Mouse (Mus musculus) forebrain, embryonic 13.5 days (tissue): ENCODE measurements around the gene Pfkfb3. TPM values are rescaled to one million over a fixed set of nuclear protein-coding genes. Genes with fewer than 3 reads are reported as not detected.

Experiments
- ATAC-seq: fragments of 200-750 bp; cut with Nextera tagmentation; 2 replicates; pipeline ENCODE4 v1.8.0; 2017
- H3K27ac ChIP-seq: fragments of 300-500 bp; sonication (generic); 2 replicates; pipeline ENCODE4 v1.5.1; 2015; ENCODE audit warnings: inconsistent platforms, mild to moderate bottlenecking, moderate library complexity
- H3K27me3 ChIP-seq: fragments of 300-500 bp; sonication (generic); 2 replicates; pipeline ENCODE4 v1.6.1; 2015; ENCODE audit warnings: mild to moderate bottlenecking, inconsistent platforms
- H3K36me3 ChIP-seq: fragments of 300-500 bp; sonication (generic); 2 replicates; pipeline ENCODE4 v1.6.1; 2015; ENCODE audit warnings: mild to moderate bottlenecking, inconsistent platforms; ENCODE audit not compliant: poor library complexity, severe bottlenecking
- H3K4me1 ChIP-seq: fragments of 300-500 bp; sonication (generic); 2 replicates; pipeline ENCODE4 v1.6.1; 2015; ENCODE audit warnings: inconsistent platforms
- H3K4me2 ChIP-seq: fragments of 300-500 bp; sonication (generic); 2 replicates; pipeline ENCODE4 v1.6.1; 2015; ENCODE audit warnings: inconsistent platforms, mild to moderate bottlenecking, moderate library complexity
- H3K4me3 ChIP-seq: fragments of 300-500 bp; sonication (generic); 2 replicates; pipeline ENCODE4 v1.5.1; 2015; ENCODE audit warnings: mild to moderate bottlenecking, inconsistent platforms
- H3K9ac ChIP-seq: fragments of 300-500 bp; sonication (generic); 2 replicates; pipeline ENCODE4 v1.6.1; 2015; ENCODE audit warnings: mild to moderate bottlenecking, inconsistent platforms
- H3K9me3 ChIP-seq: fragments of 300-500 bp; sonication (generic); replicated peaks from 2 replicates; pipeline ENCODE4 v1.6.1; 2016; ENCODE audit warnings: inconsistent platforms
- WGBS: fragments of 180-500 bp; shearing (Covaris S2); methylation state at CpG from one replicate; pipeline ENCODE4 v1.1.7; 2015; 5-methylcytosine and 5-hydroxymethylcytosine counted together
- polyA plus RNA-seq: library from polyadenylated mRNA; unstranded; fragments of >200 nt; fragmentation: Nextera tagmentation; extraction: Ambion mirVana; gene quantifications from 2 replicates; pipeline ENCODE4 v1.2.1, GENCODE M21; 2015

Pfkfb3 gene
- polyA plus RNA-seq, 1 experiment from 2014 or later: 21.5 TPM

GRCm38 (mm10) chr2:11422384-11422783 lies 131.5 kb downstream of the Pfkfb3 start:
- H3K9ac ChIP-seq: no peak overlapping the region
- H3K4me2 ChIP-seq: no peak overlapping the region
- WGBS: 88% methylated on average over 3 of the region's 3 CpGs
- H3K9me3 ChIP-seq: no peaks in the 10 kb centered on the region
- H3K36me3 ChIP-seq: no peaks in the 10 kb centered on the region
- ATAC-seq: no peak
- no peak overlapping the region for H3K27ac ChIP-seq
- no peaks in the 10 kb centered on the region for H3K4me1 ChIP-seq
- no peaks in the 10 kb centered on the region for H3K27me3 ChIP-seq
- no peak overlapping the region for H3K4me3 ChIP-seq

Other genes starting within 250 kb of the Pfkfb3 start
- 160 and 167 TPM in 2 replicates for gene Rbm17, start 50.1 kb upstream of the Pfkfb3 start, polyA plus RNA-seq
- not detected in 2 replicates for gene Gm17490, start 72.2 kb upstream of the Pfkfb3 start, polyA plus RNA-seq
- gene Il2ra, start 88.7 kb upstream of the Pfkfb3 start, polyA plus RNA-seq: not detected in 2 replicates
- gene Il15ra, start 151.2 kb upstream of the Pfkfb3 start, polyA plus RNA-seq: 0.49 and 0.52 TPM in 2 replicates
- gene Fbh1, start 223.5 kb upstream of the Pfkfb3 start, polyA plus RNA-seq: 111 and 120 TPM in 2 replicates
- gene Ankrd16, start 223.8 kb upstream of the Pfkfb3 start, polyA plus RNA-seq: 44.8 and 51.8 TPM in 2 replicates